Mouse (Mus musculus): ENCODE results near the gene Pamr1. TPM values are rescaled to one million over a fixed set of nuclear protein-coding genes. Genes with fewer than 3 reads are reported as not detected.

The Pamr1 gene
- polyA plus RNA-seq, 1 experiment, result 5.0 TPM

GRCm38 (mm10) chr2:102541404-102542125 lies 8.2 kb upstream of the Pamr1 start:
- 26% methylated on average over 4 of the region's 4 CpGs for WGBS
- Histone ChIP-seq H3K4me1 (ENCODE audit: control insufficient read depth, insufficient read depth, low read length) (no peaks in the 10 kb centered on the region), H3K27ac (ENCODE audit: insufficient read depth, low read length) (no peak overlapping the region), H3K27me3 (ENCODE audit: control insufficient read depth, insufficient read depth, low read length) (no peaks in the 10 kb centered on the region), H3K4me3 (replicated peaks; ENCODE audit: insufficient read depth, low read depth, low read length) (no peak overlapping the region)
- TF ChIP-seq CTCF (IDR thresholded peaks at IDR 0.05; ENCODE audit: borderline replicate concordance, insufficient read depth, low read depth, low read length), result no peak
- no peak for TF ChIP-seq POLR2A (IDR thresholded peaks at IDR 0.05; ENCODE audit: borderline replicate concordance, insufficient read depth, low read length)
- no peak for DNase-seq

- 30% methylated on average over 6 of the region's 6 CpGs for WGBS
- Histone ChIP-seq H3K4me1 (ENCODE audit: control insufficient read depth, insufficient read depth, low read length) (no peaks in the 10 kb centered on the region), H3K27me3 (ENCODE audit: control insufficient read depth, insufficient read depth, low read length) (no peaks in the 10 kb centered on the region), H3K27ac (ENCODE audit: insufficient read depth, low read length) (no peak overlapping the region), H3K4me3 (replicated peaks; ENCODE audit: insufficient read depth, low read depth, low read length) (no peak overlapping the region)
- no peak for TF ChIP-seq POLR2A (IDR thresholded peaks at IDR 0.05; ENCODE audit: borderline replicate concordance, insufficient read depth, low read length)
- no peak for TF ChIP-seq CTCF (IDR thresholded peaks at IDR 0.05; ENCODE audit: borderline replicate concordance, insufficient read depth, low read depth, low read length)
- DNase-seq, result no peak
These were observed 5.7 kb upstream of the Pamr1 start for GRCm38 (mm10) chr2:102543961-102544719.

GRCm38 (mm10) chr2:102550910-102551582 lies 1.2 kb downstream of the Pamr1 start:
- WGBS, result 85% methylated on average over 6 of the region's 6 CpGs
- Histone ChIP-seq H3K27ac (ENCODE audit: insufficient read depth, low read length) (no peak overlapping the region), H3K4me3 (replicated peaks; ENCODE audit: insufficient read depth, low read depth, low read length) (no peak overlapping the region), H3K27me3 (ENCODE audit: control insufficient read depth, insufficient read depth, low read length) (no peaks in the 10 kb centered on the region; the same call in 1 of the 2 replicates), H3K4me1 (ENCODE audit: control insufficient read depth, insufficient read depth, low read length) (no peaks in the 10 kb centered on the region)
- no peak for TF ChIP-seq POLR2A (IDR thresholded peaks at IDR 0.05; ENCODE audit: borderline replicate concordance, insufficient read depth, low read length)
- TF ChIP-seq CTCF (IDR thresholded peaks at IDR 0.05; ENCODE audit: borderline replicate concordance, insufficient read depth, low read depth, low read length), result no peak
- DNase-seq, result no peak

GRCm38 (mm10) chr2:102551594-102551993 lies 1.8 kb downstream of the Pamr1 start:
- H3K4me3 ChIP-seq (replicated peaks; ENCODE audit: insufficient read depth, low read depth, low read length), result no peak overlapping the region
- 96% methylated on average over 3 of the region's 3 CpGs for WGBS
- no peaks in the 10 kb centered on the region for H3K4me1 ChIP-seq (ENCODE audit: control insufficient read depth, insufficient read depth, low read length)
- no peak for DNase-seq
- TF ChIP-seq POLR2A (IDR thresholded peaks at IDR 0.05; ENCODE audit: borderline replicate concordance, insufficient read depth, low read length) (no peak), CTCF (IDR thresholded peaks at IDR 0.05; ENCODE audit: borderline replicate concordance, insufficient read depth, low read depth, low read length) (no peak)
- H3K27ac ChIP-seq (ENCODE audit: insufficient read depth, low read length), result no peak overlapping the region
- H3K27me3 ChIP-seq (ENCODE audit: control insufficient read depth, insufficient read depth, low read length), result no peaks in the 10 kb centered on the region; the same call in 1 of the 2 replicates

- DNase-seq, result no peak
These were observed 2.3 kb downstream of the Pamr1 start for GRCm38 (mm10) chr2:102552095-102552537.

GRCm38 (mm10) chr2:102557085-102557484 lies 7.3 kb downstream of the Pamr1 start:
- Histone ChIP-seq H3K4me1 (ENCODE audit: control insufficient read depth, insufficient read depth, low read length) (no peaks in the 10 kb centered on the region), H3K27ac (ENCODE audit: insufficient read depth, low read length) (no peak overlapping the region), H3K27me3 (ENCODE audit: control insufficient read depth, insufficient read depth, low read length) (no peaks in the 10 kb centered on the region), H3K4me3 (replicated peaks; ENCODE audit: insufficient read depth, low read depth, low read length) (no peak overlapping the region)
- WGBS, result 56% methylated on average over 4 of the region's 4 CpGs
- TF ChIP-seq CTCF (IDR thresholded peaks at IDR 0.05; ENCODE audit: borderline replicate concordance, insufficient read depth, low read depth, low read length) (no peak), POLR2A (IDR thresholded peaks at IDR 0.05; ENCODE audit: borderline replicate concordance, insufficient read depth, low read length) (no peak)
- DNase-seq, result no peak

More at GRCm38 (mm10) chr2:102552095-102552537, 2.3 kb downstream of the Pamr1 start:
- WGBS, result 50% methylated on average over 5 of the region's 5 CpGs
- TF ChIP-seq CTCF (IDR thresholded peaks at IDR 0.05; ENCODE audit: borderline replicate concordance, insufficient read depth, low read depth, low read length) (no peak), POLR2A (IDR thresholded peaks at IDR 0.05; ENCODE audit: borderline replicate concordance, insufficient read depth, low read length) (no peak)
- no peaks in the 10 kb centered on the region for H3K4me1 ChIP-seq (ENCODE audit: control insufficient read depth, insufficient read depth, low read length)
- no peak overlapping the region for H3K27ac ChIP-seq (ENCODE audit: insufficient read depth, low read length)
- no peaks in the 10 kb centered on the region; the same call in 1 of the 2 replicates for H3K27me3 ChIP-seq (ENCODE audit: control insufficient read depth, insufficient read depth, low read length)
- H3K4me3 ChIP-seq (replicated peaks; ENCODE audit: insufficient read depth, low read depth, low read length), result no peak overlapping the region

- H3K4me3 ChIP-seq (replicated peaks; ENCODE audit: insufficient read depth, low read depth, low read length), result no peak overlapping the region
- WGBS, result 61% methylated on average over 12 of the region's 12 CpGs
- H3K4me1 ChIP-seq (ENCODE audit: control insufficient read depth, insufficient read depth, low read length), result no peaks in the 10 kb centered on the region
- DNase-seq, result no peak
- no peak overlapping the region for H3K27ac ChIP-seq (ENCODE audit: insufficient read depth, low read length)
- no peaks in the 10 kb centered on the region for H3K27me3 ChIP-seq (ENCODE audit: control insufficient read depth, insufficient read depth, low read length)
- no peak for TF ChIP-seq POLR2A (IDR thresholded peaks at IDR 0.05; ENCODE audit: borderline replicate concordance, insufficient read depth, low read length)
- TF ChIP-seq CTCF (IDR thresholded peaks at IDR 0.05; ENCODE audit: borderline replicate concordance, insufficient read depth, low read depth, low read length), result no peak
These were observed 9.2 kb downstream of the Pamr1 start for GRCm38 (mm10) chr2:102558965-102559364.

All from cerebellum, adult 2 months (tissue).